Mouse (Mus musculus) C2C12 (cell line): ENCODE data around the gene Creld2. TPM values are rescaled to one million over a fixed set of nuclear protein-coding genes. Genes with fewer than 3 reads are reported as not detected.
A peak's percentile ranks its signal among the peaks of the same experiment; 100 is the strongest.
"Not testable (repeated sequence)": the region's sequence is repeated elsewhere in the genome, so short reads cannot be mapped to it uniquely, and the experiment has no call there.

Source experiments
- H3K27me3 ChIP-seq: one replicate; pipeline ENCODE4 v1.6.1; 2011; ENCODE audit not compliant: control insufficient read depth, insufficient read depth, insufficient read length
- H3K36me3 ChIP-seq: one replicate; pipeline ENCODE4 v1.6.1; 2011; ENCODE audit not compliant: control insufficient read depth, insufficient read depth
- H3K4me3 ChIP-seq: one replicate; pipeline ENCODE4 v1.5.1; 2011; ENCODE audit warnings: mild to moderate bottlenecking, control low read depth; ENCODE audit not compliant: poor library complexity, insufficient read depth, severe bottlenecking
- H3K79me2 ChIP-seq: one replicate; pipeline ENCODE4 v1.6.1; 2011; ENCODE audit not compliant: control insufficient read depth, insufficient read depth
- H3K79me3 ChIP-seq: one replicate; pipeline ENCODE4 v1.6.1; 2011; ENCODE audit warnings: low read depth, control low read depth
- H3ac ChIP-seq: one replicate; pipeline ENCODE3; 2011; ENCODE audit warnings: low read depth; ENCODE audit not compliant: control insufficient read depth, insufficient read length
- CEBPB ChIP-seq: IDR thresholded peaks from one replicate; pipeline ENCODE4 v1.6.1; 2011; ENCODE audit warnings: low read depth, mild to moderate bottlenecking, control low read depth, moderate library complexity
- CTCF ChIP-seq: IDR thresholded peaks from one replicate; pipeline ENCODE4 v1.5.1; 2011; ENCODE audit not compliant: control insufficient read depth, insufficient read depth, insufficient read length
- FOSL1 ChIP-seq: IDR thresholded peaks from one replicate; pipeline ENCODE4 v1.8.0; 2011; ENCODE audit warnings: mild to moderate bottlenecking, low read length; ENCODE audit not compliant: poor library complexity, insufficient read depth, severe bottlenecking
- MAX ChIP-seq: IDR thresholded peaks from one replicate; pipeline ENCODE4 v1.6.1; 2011; ENCODE audit warnings: mild to moderate bottlenecking, control low read depth
- MYOD1 ChIP-seq: IDR thresholded peaks from one replicate; pipeline ENCODE4 v1.6.1; 2011; ENCODE audit warnings: low read depth; ENCODE audit not compliant: control insufficient read depth, insufficient read length
- MYOG ChIP-seq: IDR thresholded peaks from one replicate; pipeline ENCODE4 v1.6.1; 2011; ENCODE audit not compliant: control insufficient read depth, insufficient read length; ENCODE audit errors: extremely low read depth
- USF1 ChIP-seq: IDR thresholded peaks from one replicate; pipeline ENCODE4 v1.6.1; 2011; ENCODE audit warnings: low read depth, mild to moderate bottlenecking, control low read depth, moderate library complexity
- long read RNA-seq, 2 experiments: library from polyadenylated mRNA; unstranded; transcript quantifications; one replicate each; pipeline ENCODE4 v2.0.0; 2019 to 2020
- polyA plus RNA-seq: library from polyadenylated mRNA; unstranded; fragments of >200 nt; fragmentation: generic; extraction: Trizol; gene quantifications from one replicate; pipeline ENCODE4 v1.2.1, GENCODE M21; 2012; ENCODE audit warnings: missing spikeins

Creld2 gene
- polyA plus RNA-seq = 107 TPM
- long read RNA-seq, experiment 1, transcript Creld2-201 (10 exons, 1,366 nt) = major isoform, 117 of 142 reads
- long read RNA-seq, experiment 1, partial matches to known transcripts = 21 of 142 reads
- long read RNA-seq, experiment 1, other reads (novel, unspliced or antisense) = 4 of 142 reads
- long read RNA-seq, experiment 2, transcript Creld2-201 (10 exons, 1,366 nt) = major isoform, 195 of 209 reads
- long read RNA-seq, experiment 2, partial matches to known transcripts = 4 of 209 reads
- long read RNA-seq, experiment 2, other reads (novel, unspliced or antisense) = 10 of 209 reads

GRCm38 (mm10) chr15:88819026-88819905, at the start of gene Creld2, which contains the start of gene Alg12:
Gene Creld2, plus strand, starts transcription at chr15:88819646.
Gene Alg12, minus strand, starts transcription at chr15:88819318.
- Histone ChIP-seq H3K36me3 (peaks cover 50% of the 10 kb centered on the region), H3K79me3 (peaks cover 7% of the 10 kb centered on the region), H3ac (peak within 1 kb of the TSS; percentile 95), H3K79me2 (peaks cover 39% of the 10 kb centered on the region), H3K27me3 (no peaks in the 10 kb centered on the region), H3K4me3 (peak within 1 kb of the TSS; percentile 94)
- TF ChIP-seq CTCF = no peak
- TF ChIP-seq MAX = peak; percentile 84
- TF ChIP-seq MYOG = no peak

- not testable (repeated sequence) for H3ac ChIP-seq, H3K79me3 ChIP-seq, H3K4me3 ChIP-seq, H3K27me3 ChIP-seq
- Histone ChIP-seq H3K79me2 (peaks cover 68% of the 10 kb centered on the region), H3K36me3 (peaks cover 71% of the 10 kb centered on the region)
Measured at GRCm38 (mm10) chr15:88774630-88775029, 44.8 kb upstream of the Creld2 start.

GRCm38 (mm10) chr15:88792140-88792850, 27.2 kb upstream of the Creld2 start:
- H3ac ChIP-seq = no peak overlapping the region
- H3K36me3 ChIP-seq = no peaks in the 10 kb centered on the region
- H3K79me2 ChIP-seq = no peaks in the 10 kb centered on the region
- no peak overlapping the region for H3K4me3 ChIP-seq
- TF ChIP-seq CEBPB = no peak
- no peak for TF ChIP-seq USF1
- TF ChIP-seq FOSL1 = no peak
- TF ChIP-seq MAX = no peak
- no peak for TF ChIP-seq CTCF
- TF ChIP-seq MYOG = no peak
- no peak for TF ChIP-seq MYOD1
- no peaks in the 10 kb centered on the region for H3K79me3 ChIP-seq
- H3K27me3 ChIP-seq = no peaks in the 10 kb centered on the region

- not testable (repeated sequence) for H3K36me3 ChIP-seq, H3K79me2 ChIP-seq, H3K79me3 ChIP-seq, H3ac ChIP-seq, H3K27me3 ChIP-seq, H3K4me3 ChIP-seq
Measured at GRCm38 (mm10) chr15:88794729-88795128, 24.7 kb upstream of the Creld2 start.

- Histone ChIP-seq H3K79me2 (no peaks in the 10 kb centered on the region), H3K79me3 (no peaks in the 10 kb centered on the region), H3K4me3 (no peak overlapping the region), H3ac (no peak overlapping the region), H3K27me3 (no peaks in the 10 kb centered on the region), H3K36me3 (peaks cover 4% of the 10 kb centered on the region)
- no peak for TF ChIP-seq USF1
- no peak for TF ChIP-seq CTCF
- TF ChIP-seq CEBPB = no peak
- TF ChIP-seq MYOD1 = no peak
- TF ChIP-seq MAX = no peak
- no peak for TF ChIP-seq MYOG
- no peak for TF ChIP-seq FOSL1
Measured at GRCm38 (mm10) chr15:88799950-88800371, 19.5 kb upstream of the Creld2 start.

GRCm38 (mm10) chr15:88800921-88801354, 18.5 kb upstream of the Creld2 start:
- H3ac ChIP-seq = no peak overlapping the region
- no peaks in the 10 kb centered on the region for H3K79me2 ChIP-seq
- H3K27me3 ChIP-seq = no peaks in the 10 kb centered on the region
- TF ChIP-seq FOSL1 = no peak
- H3K36me3 ChIP-seq = peaks cover 13% of the 10 kb centered on the region
- no peaks in the 10 kb centered on the region for H3K79me3 ChIP-seq
- H3K4me3 ChIP-seq = no peak overlapping the region
